7 mouse cellular contexts compared by ENCODE assay signal in the genomic region with DNA sequence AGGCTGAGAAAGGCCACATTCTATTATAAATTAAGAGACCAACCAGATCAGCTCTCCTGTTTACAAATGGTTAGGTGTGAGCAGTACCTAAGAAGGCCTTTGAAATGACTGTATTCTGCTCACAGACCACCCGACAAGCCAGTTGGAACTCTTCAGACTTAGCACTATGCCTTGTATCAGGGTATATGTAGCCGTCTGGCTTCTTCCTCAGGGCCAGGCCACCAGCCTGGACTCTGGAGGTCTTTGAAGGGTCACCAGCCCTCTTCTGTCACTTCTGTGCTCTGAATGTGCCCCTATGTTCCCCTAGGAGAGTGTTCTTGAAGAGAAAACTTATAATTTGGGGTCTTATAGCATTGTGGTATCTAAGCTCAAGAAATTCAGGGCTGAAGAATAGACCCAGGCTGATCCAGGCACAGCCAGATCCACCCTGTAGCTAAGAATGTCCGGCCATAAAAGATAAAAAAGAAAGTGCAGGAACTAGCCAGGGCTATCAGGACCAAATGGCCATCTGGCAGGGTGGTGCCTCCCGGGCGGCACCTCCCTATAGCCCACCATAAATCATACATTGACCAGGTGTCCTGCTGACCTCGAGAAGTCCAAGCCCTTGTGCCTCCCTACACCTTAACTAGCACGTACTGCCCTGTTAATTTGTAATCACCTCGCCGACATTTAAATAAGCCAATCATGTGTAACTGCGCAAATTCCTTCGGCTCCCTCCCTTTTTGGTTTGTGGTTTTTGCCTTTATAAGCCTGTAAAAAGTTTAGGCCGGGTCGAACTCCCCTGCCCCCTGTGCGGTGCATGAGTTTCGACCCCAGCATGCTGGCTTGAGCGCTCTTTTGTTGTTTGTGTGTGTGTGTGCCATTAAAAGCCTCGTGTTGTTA.
DNase-seq lines count a peak whose midpoint lies in the region; ATAC-seq lines count a peak whose summit lies in the region.
"Not testable (repeated sequence)": the region's sequence is repeated elsewhere in the genome, so short reads cannot be mapped to it uniquely, and the experiment has no call there.

No protein-coding gene starts in this region.

- peak; percentile 23; the same call in 1 of the 2 replicates for ATAC-seq in intestine, embryonic 15.5 days
- peak; percentile 72; the same call in 1 of the 2 replicates for ATAC-seq in kidney, embryonic 16.5 days (ENCODE audit: low FRiP score, low TSS enrichment)

- H3K9ac ChIP-seq in intestine, embryonic 15.5 days: not testable (repeated sequence)
- 0 out of 2 replicates have a peak overlapping the region, but pooled peaks have one; percentile 27 for H3K9ac ChIP-seq in kidney, embryonic 16.5 days (replicated peaks; ENCODE audit: low read length)

- H3K36me3 ChIP-seq in intestine, embryonic 15.5 days; kidney, embryonic 16.5 days (ENCODE audit: insufficient read depth, low read length): not testable (repeated sequence)

- not testable (repeated sequence) for H3K9me3 ChIP-seq in intestine, embryonic 15.5 days; kidney, embryonic 16.5 days (ENCODE audit: low read length)

- WGBS in intestine, embryonic 15.5 days: 43% methylated on average over 17 of the region's 17 CpGs
- WGBS in kidney, embryonic 16.5 days: 11% methylated on average over 17 of the region's 17 CpGs

- not testable (repeated sequence) for H3K4me3 ChIP-seq in intestine, embryonic 15.5 days (replicated peaks); kidney, embryonic 16.5 days (ENCODE audit: low read length)

- peak; percentile 13 for DNase-seq in forelimb bud, embryonic 11.5 days (ENCODE audit: low read depth, low spot score)
- DNase-seq in kidney, adult 18-20 months: peak; percentile 63
- DNase-seq in kidney, adult 9 months: peak; percentile 82
- peak; percentile 57 for DNase-seq in kidney, postnatal 14 days
- DNase-seq in kidney, postnatal 4 days: peak; percentile 39 to 67

- not testable (repeated sequence) for H3K4me1 ChIP-seq in intestine, embryonic 15.5 days (replicated peaks)
- peaks cover 13% of the 10 kb centered on the region for H3K4me1 ChIP-seq in kidney, embryonic 16.5 days (ENCODE audit: insufficient read depth, low read length)

- not testable (repeated sequence) for H3K27ac ChIP-seq in intestine, embryonic 15.5 days
- peak overlapping the region; percentile 89 for H3K27ac ChIP-seq in kidney, embryonic 16.5 days (ENCODE audit: low read length)

- not testable (repeated sequence) for H3K27me3 ChIP-seq in intestine, embryonic 15.5 days (replicated peaks); kidney, embryonic 16.5 days (ENCODE audit: insufficient read depth, low read length)

- H3K4me2 ChIP-seq in intestine, embryonic 15.5 days (replicated peaks); kidney, embryonic 16.5 days (replicated peaks; ENCODE audit: low read depth, low read length): not testable (repeated sequence)

Comparison
In these comparisons a context has a peak if more than half of its experiments do, and no peak if none do; other contexts are left out.
1. DNase-seq: peak in every context shown above with its lines; median percentile 82 in kidney, adult 9 months; 63 in kidney, adult 18-20 months; 57 in kidney, postnatal 14 days; 53 in kidney, postnatal 4 days; 13 in forelimb bud, embryonic 11.5 days.